Mouse (Mus musculus): ENCODE results near the gene Ppef1. TPM values are rescaled to one million over a fixed set of nuclear protein-coding genes. Genes with fewer than 3 reads are reported as not detected.
"Not testable (repeated sequence)": the region's sequence is repeated elsewhere in the genome, so short reads cannot be mapped to it uniquely, and the experiment has no call there.

Gene Ppef1
- 0.11 TPM in 1 of 2 replicates, not detected in the other for polyA plus RNA-seq (2015; fragmentation: Nextera tagmentation; extraction: Ambion mirVana)

GRCm38 (mm10) chrX:160735650-160736049 is at the start of gene Ppef1:
Gene Ppef1, minus strand, starts transcription at chrX:160735765.
- Histone ChIP-seq H3K4me2 (replicated peaks; ENCODE audit: low read depth, low read length) (no peak within 1 kb of the TSS), H3K9me3 (ENCODE audit: low read length) (no peaks in the 10 kb centered on the region), H3K36me3 (ENCODE audit: insufficient read depth, low read length) (no peaks in the 10 kb centered on the region), H3K27me3 (ENCODE audit: insufficient read depth, low read length) (peaks cover 8% of the 10 kb centered on the region; the same call in 1 of the 2 replicates), H3K27ac (ENCODE audit: low read length) (no peak within 1 kb of the TSS), H3K9ac (replicated peaks; ENCODE audit: low read length) (no peak within 1 kb of the TSS), H3K4me3 (ENCODE audit: low read length) (no peak within 1 kb of the TSS), H3K4me1 (ENCODE audit: insufficient read depth, low read length) (no peaks in the 10 kb centered on the region)
- no peak for ATAC-seq (ENCODE audit: low FRiP score, low TSS enrichment)
- WGBS = 73% methylated on average over 5 of the region's 5 CpGs

GRCm38 (mm10) chrX:160782276-160782675 is 46.7 kb upstream of the Ppef1 start:
- Histone ChIP-seq H3K36me3 (ENCODE audit: insufficient read depth, low read length) (no peaks in the 10 kb centered on the region), H3K4me1 (ENCODE audit: insufficient read depth, low read length) (no peaks in the 10 kb centered on the region), H3K27ac (ENCODE audit: low read length) (no peak overlapping the region), H3K4me2 (replicated peaks; ENCODE audit: low read depth, low read length) (no peak overlapping the region), H3K9me3 (ENCODE audit: low read length) (no peaks in the 10 kb centered on the region), H3K4me3 (ENCODE audit: low read length) (no peak overlapping the region), H3K9ac (replicated peaks; ENCODE audit: low read length) (no peak overlapping the region), H3K27me3 (ENCODE audit: insufficient read depth, low read length) (peaks cover 21% of the 10 kb centered on the region; the same call in 1 of the 2 replicates)
- 82% methylated on average over 5 of the region's 5 CpGs for WGBS
- ATAC-seq (ENCODE audit: low FRiP score, low TSS enrichment) = no peak

- H3K4me3 ChIP-seq (ENCODE audit: low read length) = no peak overlapping the region
- H3K36me3 ChIP-seq (ENCODE audit: insufficient read depth, low read length) = no peaks in the 10 kb centered on the region
- peaks cover 23% of the 10 kb centered on the region for H3K27me3 ChIP-seq (ENCODE audit: insufficient read depth, low read length)
- H3K4me2 ChIP-seq (replicated peaks; ENCODE audit: low read depth, low read length) = no peak overlapping the region
- H3K27ac ChIP-seq (ENCODE audit: low read length) = no peak overlapping the region
- WGBS = 6% methylated on average over 1 of the region's 1 CpGs
- H3K4me1 ChIP-seq (ENCODE audit: insufficient read depth, low read length) = no peaks in the 10 kb centered on the region
- ATAC-seq (ENCODE audit: low FRiP score, low TSS enrichment) = no peak
- H3K9me3 ChIP-seq (ENCODE audit: low read length) = no peaks in the 10 kb centered on the region
- no peak overlapping the region for H3K9ac ChIP-seq (replicated peaks; ENCODE audit: low read length)
These were observed 37.5 kb upstream of the Ppef1 start for GRCm38 (mm10) chrX:160773033-160773432.

GRCm38 (mm10) chrX:160769622-160770021 is 34.1 kb upstream of the Ppef1 start:
- not testable (repeated sequence) for H3K4me2 ChIP-seq (replicated peaks; ENCODE audit: low read depth, low read length); H3K27ac ChIP-seq (ENCODE audit: low read length); H3K9me3 ChIP-seq (ENCODE audit: low read length); H3K4me3 ChIP-seq (ENCODE audit: low read length); H3K4me1 ChIP-seq (ENCODE audit: insufficient read depth, low read length); H3K9ac ChIP-seq (replicated peaks; ENCODE audit: low read length); ATAC-seq (ENCODE audit: low FRiP score, low TSS enrichment); H3K36me3 ChIP-seq (ENCODE audit: insufficient read depth, low read length)
- peaks cover 25% of the 10 kb centered on the region for H3K27me3 ChIP-seq (ENCODE audit: insufficient read depth, low read length)
- 85% methylated on average over 5 of the region's 5 CpGs for WGBS

GRCm38 (mm10) chrX:160767713-160768112 is 32.1 kb upstream of the Ppef1 start, which contains the start of gene Rs1:
Gene Rs1, plus strand, starts transcription at chrX:160768013.
- WGBS = 72% methylated on average over 2 of the region's 2 CpGs
- peaks cover 19% of the 10 kb centered on the region for H3K27me3 ChIP-seq (ENCODE audit: insufficient read depth, low read length)
- no peak within 1 kb of the TSS for H3K9ac ChIP-seq (replicated peaks; ENCODE audit: low read length)
- H3K4me2 ChIP-seq (replicated peaks; ENCODE audit: low read depth, low read length) = peak within 1 kb of the TSS; percentile 44
- no peaks in the 10 kb centered on the region for H3K9me3 ChIP-seq (ENCODE audit: low read length)
- H3K4me3 ChIP-seq (ENCODE audit: low read length) = peak within 1 kb of the TSS; percentile 56
- no peak within 1 kb of the TSS for H3K27ac ChIP-seq (ENCODE audit: low read length)
- no peak for ATAC-seq (ENCODE audit: low FRiP score, low TSS enrichment)
- H3K4me1 ChIP-seq (ENCODE audit: insufficient read depth, low read length) = no peaks in the 10 kb centered on the region
- H3K36me3 ChIP-seq (ENCODE audit: insufficient read depth, low read length) = no peaks in the 10 kb centered on the region

GRCm38 (mm10) chrX:160766233-160766616 is 30.7 kb upstream of the Ppef1 start:
- H3K27ac ChIP-seq (ENCODE audit: low read length) = no peak overlapping the region
- peak overlapping the region; percentile 56 for H3K4me3 ChIP-seq (ENCODE audit: low read length)
- H3K4me2 ChIP-seq (replicated peaks; ENCODE audit: low read depth, low read length) = peak overlapping the region; percentile 44
- 42% methylated on average over 15 of the region's 15 CpGs for WGBS
- H3K9me3 ChIP-seq (ENCODE audit: low read length) = no peaks in the 10 kb centered on the region
- H3K9ac ChIP-seq (replicated peaks; ENCODE audit: low read length) = 0 out of 2 replicates have a peak overlapping the region, but pooled peaks have one; percentile 50
- no peaks in the 10 kb centered on the region for H3K36me3 ChIP-seq (ENCODE audit: insufficient read depth, low read length)
- no peaks in the 10 kb centered on the region for H3K4me1 ChIP-seq (ENCODE audit: insufficient read depth, low read length)
- H3K27me3 ChIP-seq (ENCODE audit: insufficient read depth, low read length) = peaks cover 12% of the 10 kb centered on the region; the same call in 1 of the 2 replicates
- ATAC-seq (ENCODE audit: low FRiP score, low TSS enrichment) = peak; percentile 92

GRCm38 (mm10) chrX:160765389-160766232 is 30.0 kb upstream of the Ppef1 start:
- Histone ChIP-seq H3K9ac (replicated peaks; ENCODE audit: low read length) (0 out of 2 replicates have a peak overlapping the region, but pooled peaks have one; percentile 50), H3K9me3 (ENCODE audit: low read length) (no peaks in the 10 kb centered on the region), H3K4me2 (replicated peaks; ENCODE audit: low read depth, low read length) (peak overlapping the region; percentile 44), H3K4me1 (ENCODE audit: insufficient read depth, low read length) (no peaks in the 10 kb centered on the region), H3K36me3 (ENCODE audit: insufficient read depth, low read length) (no peaks in the 10 kb centered on the region), H3K27me3 (ENCODE audit: insufficient read depth, low read length) (peaks cover 12% of the 10 kb centered on the region; the same call in 1 of the 2 replicates), H3K4me3 (ENCODE audit: low read length) (peak overlapping the region; percentile 56), H3K27ac (ENCODE audit: low read length) (no peak overlapping the region)
- ATAC-seq (ENCODE audit: low FRiP score, low TSS enrichment) = peak; percentile 97
- 33% methylated on average over 30 of the region's 30 CpGs for WGBS

GRCm38 (mm10) chrX:160750808-160751207 is 15.2 kb upstream of the Ppef1 start:
- no peaks in the 10 kb centered on the region; the same call in 1 of the 2 replicates for H3K27me3 ChIP-seq (ENCODE audit: insufficient read depth, low read length)
- no peak overlapping the region for H3K9ac ChIP-seq (replicated peaks; ENCODE audit: low read length)
- no peaks in the 10 kb centered on the region for H3K9me3 ChIP-seq (ENCODE audit: low read length)
- WGBS = 92% methylated on average over 8 of the region's 8 CpGs
- H3K4me2 ChIP-seq (replicated peaks; ENCODE audit: low read depth, low read length) = no peak overlapping the region
- H3K36me3 ChIP-seq (ENCODE audit: insufficient read depth, low read length) = no peaks in the 10 kb centered on the region
- no peak overlapping the region for H3K4me3 ChIP-seq (ENCODE audit: low read length)
- no peak overlapping the region for H3K27ac ChIP-seq (ENCODE audit: low read length)
- no peaks in the 10 kb centered on the region for H3K4me1 ChIP-seq (ENCODE audit: insufficient read depth, low read length)
- no peak for ATAC-seq (ENCODE audit: low FRiP score, low TSS enrichment)

- no peaks in the 10 kb centered on the region for H3K4me1 ChIP-seq (ENCODE audit: insufficient read depth, low read length)
- ATAC-seq (ENCODE audit: low FRiP score, low TSS enrichment) = no peak
- no peak overlapping the region for H3K4me3 ChIP-seq (ENCODE audit: low read length)
- WGBS = 93% methylated on average over 1 of the region's 1 CpGs
- no peaks in the 10 kb centered on the region; the same call in 1 of the 2 replicates for H3K27me3 ChIP-seq (ENCODE audit: insufficient read depth, low read length)
- no peak overlapping the region for H3K9ac ChIP-seq (replicated peaks; ENCODE audit: low read length)
- no peak overlapping the region for H3K4me2 ChIP-seq (replicated peaks; ENCODE audit: low read depth, low read length)
- no peaks in the 10 kb centered on the region for H3K36me3 ChIP-seq (ENCODE audit: insufficient read depth, low read length)
- H3K27ac ChIP-seq (ENCODE audit: low read length) = no peak overlapping the region
- H3K9me3 ChIP-seq (ENCODE audit: low read length) = no peaks in the 10 kb centered on the region
These were observed 13.1 kb upstream of the Ppef1 start for GRCm38 (mm10) chrX:160748653-160749052.

- H3K4me3 ChIP-seq (ENCODE audit: low read length) = no peak overlapping the region
- ATAC-seq (ENCODE audit: low FRiP score, low TSS enrichment) = no peak
- no peaks in the 10 kb centered on the region for H3K4me1 ChIP-seq (ENCODE audit: insufficient read depth, low read length)
- H3K9ac ChIP-seq (replicated peaks; ENCODE audit: low read length) = no peak overlapping the region
- no peak overlapping the region for H3K4me2 ChIP-seq (replicated peaks; ENCODE audit: low read depth, low read length)
- H3K27ac ChIP-seq (ENCODE audit: low read length) = no peak overlapping the region
- H3K36me3 ChIP-seq (ENCODE audit: insufficient read depth, low read length) = no peaks in the 10 kb centered on the region
- no peaks in the 10 kb centered on the region for H3K9me3 ChIP-seq (ENCODE audit: low read length)
- H3K27me3 ChIP-seq (ENCODE audit: insufficient read depth, low read length) = no peaks in the 10 kb centered on the region
- 64% methylated on average over 1 of the region's 1 CpGs for WGBS
These were observed 9.8 kb upstream of the Ppef1 start for GRCm38 (mm10) chrX:160745399-160745798.

All from kidney, embryonic 16.5 days (tissue).